ENCODE assay signal across 21 mouse cellular contexts in genomic region chr10:14189050-14189449, GRCm38 (mm10).
DNase-seq lines count a peak whose midpoint lies in the region; ATAC-seq lines count a peak whose summit lies in the region.
"Had no signal": no experiment of that assay in that cellular context is flagged by ENCODE, and none has a peak within 500 bp of the region (broad histone marks: within the 10 kb centered on the region; RNA-seq: fewer than 3 reads in every experiment).

No protein-coding gene starts in this region.

- no peak overlapping the region for H3K4me2 ChIP-seq in intestine, embryonic 14.5 days (ENCODE audit: low read length)
- no peak overlapping the region for H3K4me2 ChIP-seq in intestine, embryonic 15.5 days (replicated peaks)
- H3K4me2 ChIP-seq: embryonic facial prominence, embryonic 13.5 days; forebrain, embryonic 12.5 days; hindbrain, embryonic 12.5 days had no signal

- WGBS in intestine, embryonic 14.5 days, result 38% methylated on average over 4 of the region's 4 CpGs
- 48% methylated on average over 4 of the region's 4 CpGs for WGBS in intestine, embryonic 15.5 days
- 69% methylated on average over 4 of the region's 4 CpGs for WGBS in hindbrain, embryonic 10.5 days

- H3K36me3 ChIP-seq in intestine, embryonic 14.5 days (ENCODE audit: control insufficient read depth, insufficient read depth, low read length), result no peaks in the 10 kb centered on the region
- no peaks in the 10 kb centered on the region for H3K36me3 ChIP-seq in intestine, embryonic 15.5 days
- no peaks in the 10 kb centered on the region for H3K36me3 ChIP-seq in hindbrain, embryonic 10.5 days
- H3K36me3 ChIP-seq: embryonic facial prominence, embryonic 13.5 days; forebrain, embryonic 12.5 days; hindbrain, embryonic 12.5 days had no signal

- intact Hi-C loops in heart, postnatal 25 days (cut with DNase I), result no loop called here

- H3K4me1 ChIP-seq in intestine, embryonic 14.5 days (replicated peaks; ENCODE audit: control insufficient read depth, insufficient read depth, low read length), result no peaks in the 10 kb centered on the region
- no peaks in the 10 kb centered on the region for H3K4me1 ChIP-seq in intestine, embryonic 15.5 days (replicated peaks)
- peaks cover 15% of the 10 kb centered on the region for H3K4me1 ChIP-seq in hindbrain, embryonic 10.5 days (replicated peaks)
- H3K4me1 ChIP-seq: embryonic facial prominence, embryonic 13.5 days; hindbrain, embryonic 12.5 days had no signal

- no peaks in the 10 kb centered on the region for H3K9me3 ChIP-seq in intestine, embryonic 14.5 days (ENCODE audit: control insufficient read depth, low read length)
- no peaks in the 10 kb centered on the region for H3K9me3 ChIP-seq in intestine, embryonic 15.5 days
- H3K9me3 ChIP-seq in hindbrain, embryonic 10.5 days, result no peaks in the 10 kb centered on the region
- H3K9me3 ChIP-seq: embryonic facial prominence, embryonic 13.5 days; forebrain, embryonic 12.5 days; hindbrain, embryonic 12.5 days had no signal

- DNase-seq in heart, adult 11 months, result peak; percentile 88
- no peak for DNase-seq in heart, postnatal 25 days (ENCODE audit: low spot score)
- DNase-seq in intestine, embryonic 14.5 days (ENCODE audit: low spot score), result peak; percentile 23
- DNase-seq in adrenal gland, adult 18-20 months (ENCODE audit: low spot score in 2 of 2), result no peak
- no peak for DNase-seq in hindbrain, embryonic 10.5 days (ENCODE audit: low spot score)
- DNase-seq: adrenal gland, adult 8-10 months; cerebellum, adult 2 months; cerebellum, postnatal 14 days; gastrocnemius, postnatal 25 days; heart, adult 2 months; heart, postnatal 14 days; kidney, adult 18-20 months had no signal

- no peak overlapping the region for H3K27ac ChIP-seq in intestine, embryonic 14.5 days (ENCODE audit: low read depth)
- H3K27ac ChIP-seq in intestine, embryonic 15.5 days, result no peak overlapping the region
- H3K27ac ChIP-seq in hindbrain, embryonic 10.5 days, result no peak overlapping the region
- H3K27ac ChIP-seq: embryonic facial prominence, embryonic 13.5 days; forebrain, embryonic 12.5 days; heart, adult 2 months; hindbrain, embryonic 12.5 days had no signal

- no peaks in the 10 kb centered on the region for H3K27me3 ChIP-seq in intestine, embryonic 14.5 days (replicated peaks; ENCODE audit: control insufficient read depth, insufficient read depth, low read length)
- no peaks in the 10 kb centered on the region for H3K27me3 ChIP-seq in intestine, embryonic 15.5 days (replicated peaks)
- no peaks in the 10 kb centered on the region for H3K27me3 ChIP-seq in hindbrain, embryonic 10.5 days (ENCODE audit: insufficient read depth, poor library complexity, severe bottlenecking)
- H3K27me3 ChIP-seq: embryonic facial prominence, embryonic 13.5 days; forebrain, embryonic 12.5 days; hindbrain, embryonic 12.5 days had no signal

- H3K9ac ChIP-seq in intestine, embryonic 14.5 days (ENCODE audit: low read length), result no peak overlapping the region
- no peak overlapping the region for H3K9ac ChIP-seq in intestine, embryonic 15.5 days
- H3K9ac ChIP-seq: embryonic facial prominence, embryonic 13.5 days; forebrain, embryonic 12.5 days; hindbrain, embryonic 12.5 days had no signal

- no peak for ATAC-seq in intestine, embryonic 14.5 days (replicated peaks; ENCODE audit: low FRiP score, low TSS enrichment, low read depth)
- ATAC-seq in intestine, embryonic 15.5 days, result no peak
- ATAC-seq in granulocyte monocyte progenitor cell, adult 5-6 weeks (replicated peaks; ENCODE audit: poor library complexity, severe bottlenecking), result peak; percentile 80
- ATAC-seq in monocyte, adult 5-6 weeks (replicated peaks; ENCODE audit: insufficient number of reproducible peaks, low FRiP score, low TSS enrichment, poor library complexity, severe bottlenecking), result peak; percentile 58
- ATAC-seq: forebrain, embryonic 16.5 days; hindbrain, embryonic 16.5 days; inflammation-experienced regulatory T-cells, adult 6 months had no signal

- no peak overlapping the region for H3K4me3 ChIP-seq in intestine, embryonic 14.5 days (ENCODE audit: low read depth, low read length)
- H3K4me3 ChIP-seq in intestine, embryonic 15.5 days (replicated peaks), result no peak overlapping the region
- H3K4me3 ChIP-seq in hindbrain, embryonic 10.5 days, result no peak overlapping the region
- H3K4me3 ChIP-seq: embryonic facial prominence, embryonic 13.5 days; forebrain, embryonic 12.5 days; heart, adult 2 months; hindbrain, embryonic 12.5 days had no signal

Comparison
In these comparisons a context has a peak if more than half of its experiments do, and no peak if none do; other contexts are left out.
1. DNase-seq: peak in heart, adult 11 months (single experiment) and intestine, embryonic 14.5 days (single experiment); none in heart, postnatal 25 days (single experiment), adrenal gland, adult 18-20 months (0 of 2) and hindbrain, embryonic 10.5 days (single experiment).
2. ATAC-seq: peak in granulocyte monocyte progenitor cell, adult 5-6 weeks (single experiment) and monocyte, adult 5-6 weeks (single experiment); none in intestine, embryonic 14.5 days (single experiment) and intestine, embryonic 15.5 days (single experiment).